Mouse (Mus musculus): ENCODE measurements around the gene Rap1gap2.

DNA sequence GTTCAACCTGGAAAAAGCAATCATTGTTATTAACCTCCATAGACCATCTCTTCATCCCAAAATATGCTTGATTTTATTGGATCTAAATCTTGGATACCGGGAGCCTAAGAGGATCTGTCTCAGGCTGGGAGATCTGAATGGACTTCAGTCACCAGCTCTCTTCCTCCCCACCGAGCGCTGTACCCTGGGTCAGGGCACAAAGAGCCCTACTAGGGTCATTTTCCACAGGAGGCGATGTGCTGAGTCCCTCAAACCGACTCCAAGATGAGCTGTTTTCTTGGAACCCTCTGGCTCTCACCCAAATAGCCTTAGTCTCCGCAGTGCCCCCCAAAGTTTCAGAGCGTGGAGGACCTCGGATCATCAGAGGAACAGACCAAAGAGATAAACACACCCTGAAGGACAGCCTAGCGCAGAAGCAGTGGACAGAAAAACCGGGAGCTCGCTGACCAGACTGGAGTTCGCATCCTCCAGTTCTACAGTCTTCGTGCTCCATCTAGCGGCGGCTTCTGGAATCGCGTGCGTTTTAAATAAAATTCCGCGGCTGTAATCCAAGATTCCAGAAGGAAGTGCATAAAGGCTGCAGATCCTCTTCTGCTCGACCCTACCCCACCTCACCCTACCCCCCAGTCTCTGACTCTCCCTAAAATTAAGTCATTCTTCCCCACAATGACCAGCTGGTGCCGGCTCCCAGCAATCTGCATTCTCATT lies 239.2 kb downstream of the Rap1gap2 start:
- peak; percentile 89 for TF ChIP-seq CTCF (IDR thresholded peaks at IDR 0.05; ENCODE audit: borderline replicate concordance, insufficient read depth, low read depth, low read length)
- no peak for TF ChIP-seq POLR2A (IDR thresholded peaks at IDR 0.05; ENCODE audit: borderline replicate concordance, insufficient read depth, low read length)

Measured in cerebellum, adult 2 months (tissue).